Mouse (Mus musculus): ENCODE data around the gene Rpl3. TPM values are rescaled to one million over a fixed set of nuclear protein-coding genes. Genes with fewer than 3 reads are reported as not detected.
A peak's percentile ranks its signal among the peaks of the same experiment; 100 is the strongest.

Rpl3 gene
- 12.0 and 25.2 TPM in 2 replicates for polyA plus RNA-seq (2012)

GRCm38 (mm10) chr15:80091121-80091955 is at the start of gene Rpl3, which contains the start of gene Syngr1:
Gene Rpl3, minus strand, starts transcription at chr15:80091868.
Gene Syngr1, plus strand, starts transcription at chr15:80091334.
- TF ChIP-seq GATA1 (IDR thresholded peaks at IDR 0.05; ENCODE audit: low read length): no peak
- TF ChIP-seq TAL1 (IDR thresholded peaks at IDR 0.05; ENCODE audit: low read length): no peak
- H3K4me1 ChIP-seq (ENCODE audit: control insufficient read depth): peaks cover 82% of the 10 kb centered on the region
- peaks cover 8% of the 10 kb centered on the region for H3K36me3 ChIP-seq (ENCODE audit: control insufficient read depth)

GRCm38 (mm10) chr15:80140878-80141277 is 49.2 kb upstream of the Rpl3 start:
- Histone ChIP-seq H3K4me1 (ENCODE audit: control insufficient read depth) (peaks cover 41% of the 10 kb centered on the region), H3K4me3 (replicated peaks) (no peak overlapping the region), H3K27me3 (ENCODE audit: control insufficient read depth) (no peaks in the 10 kb centered on the region), H3K9me3 (ENCODE audit: control insufficient read depth, low read length) (peaks cover 7% of the 10 kb centered on the region), H3K36me3 (ENCODE audit: control insufficient read depth) (peaks cover 98% of the 10 kb centered on the region)
- TF ChIP-seq TAL1 (IDR thresholded peaks at IDR 0.05; ENCODE audit: low read length): no peak

More at GRCm38 (mm10) chr15:80091121-80091955, at the start of gene Rpl3, which contains the start of gene Syngr1:
- H3K9me3 ChIP-seq (ENCODE audit: control insufficient read depth, low read length): peaks cover 7% of the 10 kb centered on the region
- peaks cover 19% of the 10 kb centered on the region for H3K27me3 ChIP-seq (ENCODE audit: control insufficient read depth)
- H3K4me3 ChIP-seq (replicated peaks): peak within 1 kb of the TSS; percentile 84

GRCm38 (mm10) chr15:80140302-80140701 is 48.6 kb upstream of the Rpl3 start:
- peaks cover 7% of the 10 kb centered on the region for H3K9me3 ChIP-seq (ENCODE audit: control insufficient read depth, low read length)
- H3K27me3 ChIP-seq (ENCODE audit: control insufficient read depth): no peaks in the 10 kb centered on the region
- no peak overlapping the region for H3K4me3 ChIP-seq (replicated peaks)
- H3K36me3 ChIP-seq (ENCODE audit: control insufficient read depth): peaks cover 98% of the 10 kb centered on the region
- TF ChIP-seq TAL1 (IDR thresholded peaks at IDR 0.05; ENCODE audit: low read length): no peak
- no peak for TF ChIP-seq GATA1 (IDR thresholded peaks at IDR 0.05; ENCODE audit: low read length)
- H3K4me1 ChIP-seq (ENCODE audit: control insufficient read depth): peaks cover 46% of the 10 kb centered on the region

- Histone ChIP-seq H3K9me3 (ENCODE audit: control insufficient read depth, low read length) (peaks cover 7% of the 10 kb centered on the region), H3K4me1 (ENCODE audit: control insufficient read depth) (peaks cover 62% of the 10 kb centered on the region), H3K4me3 (replicated peaks) (no peak overlapping the region), H3K36me3 (ENCODE audit: control insufficient read depth) (peaks cover 92% of the 10 kb centered on the region), H3K27me3 (ENCODE audit: control insufficient read depth) (no peaks in the 10 kb centered on the region)
- TF ChIP-seq GATA1 (IDR thresholded peaks at IDR 0.05; ENCODE audit: low read length) (no peak), TAL1 (IDR thresholded peaks at IDR 0.05; ENCODE audit: low read length) (no peak)
These were observed 46.5 kb upstream of the Rpl3 start for GRCm38 (mm10) chr15:80137945-80138791.

- Histone ChIP-seq H3K4me1 (ENCODE audit: control insufficient read depth) (peaks cover 73% of the 10 kb centered on the region), H3K27me3 (ENCODE audit: control insufficient read depth) (no peaks in the 10 kb centered on the region), H3K9me3 (ENCODE audit: control insufficient read depth, low read length) (peaks cover 3% of the 10 kb centered on the region), H3K36me3 (ENCODE audit: control insufficient read depth) (peaks cover 77% of the 10 kb centered on the region), H3K4me3 (replicated peaks) (no peak overlapping the region)
- TF ChIP-seq TAL1 (IDR thresholded peaks at IDR 0.05; ENCODE audit: low read length): no peak
- no peak for TF ChIP-seq GATA1 (IDR thresholded peaks at IDR 0.05; ENCODE audit: low read length)
These were observed 45.0 kb upstream of the Rpl3 start for GRCm38 (mm10) chr15:80136645-80137044.

- TF ChIP-seq GATA1 (IDR thresholded peaks at IDR 0.05; ENCODE audit: low read length) (no peak), TAL1 (IDR thresholded peaks at IDR 0.05; ENCODE audit: low read length) (no peak)
- peaks cover 85% of the 10 kb centered on the region for H3K4me1 ChIP-seq (ENCODE audit: control insufficient read depth)
- peaks cover 66% of the 10 kb centered on the region for H3K36me3 ChIP-seq (ENCODE audit: control insufficient read depth)
These were observed 43.8 kb upstream of the Rpl3 start for GRCm38 (mm10) chr15:80135499-80135898.

GRCm38 (mm10) chr15:80134450-80134847 is 42.8 kb upstream of the Rpl3 start:
- no peak for TF ChIP-seq TAL1 (IDR thresholded peaks at IDR 0.05; ENCODE audit: low read length)
- TF ChIP-seq GATA1 (IDR thresholded peaks at IDR 0.05; ENCODE audit: low read length): no peak
- peak overlapping the region; percentile 97 for H3K4me3 ChIP-seq (replicated peaks)
- H3K9me3 ChIP-seq (ENCODE audit: control insufficient read depth, low read length): peaks cover 3% of the 10 kb centered on the region; the same call in 1 of the 2 replicates
- H3K36me3 ChIP-seq (ENCODE audit: control insufficient read depth): peaks cover 55% of the 10 kb centered on the region
- H3K27me3 ChIP-seq (ENCODE audit: control insufficient read depth): no peaks in the 10 kb centered on the region
- H3K4me1 ChIP-seq (ENCODE audit: control insufficient read depth): peaks cover 93% of the 10 kb centered on the region

More at GRCm38 (mm10) chr15:80135499-80135898, 43.8 kb upstream of the Rpl3 start:
- H3K4me3 ChIP-seq (replicated peaks): no peak overlapping the region
- peaks cover 3% of the 10 kb centered on the region; the same call in 1 of the 2 replicates for H3K9me3 ChIP-seq (ENCODE audit: control insufficient read depth, low read length)
- H3K27me3 ChIP-seq (ENCODE audit: control insufficient read depth): no peaks in the 10 kb centered on the region

- peaks cover 3% of the 10 kb centered on the region; the same call in 1 of the 2 replicates for H3K9me3 ChIP-seq (ENCODE audit: control insufficient read depth, low read length)
- peaks cover 52% of the 10 kb centered on the region for H3K36me3 ChIP-seq (ENCODE audit: control insufficient read depth)
- peak overlapping the region; percentile 97 for H3K4me3 ChIP-seq (replicated peaks)
- TF ChIP-seq GATA1 (IDR thresholded peaks at IDR 0.05; ENCODE audit: low read length) (no peak), TAL1 (IDR thresholded peaks at IDR 0.05; ENCODE audit: low read length) (no peak)
- H3K4me1 ChIP-seq (ENCODE audit: control insufficient read depth): peaks cover 93% of the 10 kb centered on the region
- H3K27me3 ChIP-seq (ENCODE audit: control insufficient read depth): no peaks in the 10 kb centered on the region
These were observed 42.2 kb upstream of the Rpl3 start for GRCm38 (mm10) chr15:80133682-80134449.

Measured in erythroblast, embryonic 14.5 days (primary cell).